Mouse (Mus musculus): ENCODE data around the gene Birc2. TPM values are rescaled to one million over a fixed set of nuclear protein-coding genes. Genes with fewer than 3 reads are reported as not detected.
A peak's percentile ranks its signal among the peaks of the same experiment; 100 is the strongest.

Birc2 gene
- polyA plus RNA-seq, 1 experiment from 2014 or later: 52.8 TPM

DNA sequence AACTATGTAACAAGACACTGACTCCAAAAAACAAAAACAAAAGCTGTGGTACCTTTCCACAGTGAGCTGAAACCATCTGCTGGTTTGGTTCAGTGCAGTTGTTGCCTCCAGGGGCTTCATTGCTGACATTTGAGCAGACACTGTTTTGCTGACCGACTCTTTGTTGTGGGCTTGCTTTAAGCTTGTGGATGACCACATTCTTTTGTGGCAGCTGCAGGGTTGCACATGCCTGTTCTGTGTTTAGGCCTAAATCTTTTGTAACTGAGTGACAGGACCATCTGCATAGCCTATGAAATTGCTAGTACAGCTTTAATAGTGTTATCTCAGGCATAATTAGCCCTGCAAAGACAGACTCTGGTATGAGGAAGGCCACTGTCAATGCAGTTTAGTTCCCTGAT is 52.2 kb downstream of the Birc2 start:
- H3K4me3 ChIP-seq (ENCODE audit: low read depth, low read length): no peak overlapping the region
- 52% methylated on average over 1 of the region's 1 CpGs for WGBS
- no peak overlapping the region for H3K9ac ChIP-seq (ENCODE audit: low read length)
- no peak overlapping the region for H3K4me2 ChIP-seq (ENCODE audit: low read length)
- no peaks in the 10 kb centered on the region for H3K9me3 ChIP-seq (replicated peaks; ENCODE audit: control insufficient read depth, low read length)
- no peaks in the 10 kb centered on the region; the same call in 1 of the 2 replicates for H3K4me1 ChIP-seq (ENCODE audit: control insufficient read depth, insufficient read depth, low read length)
- no peaks in the 10 kb centered on the region for H3K27me3 ChIP-seq (replicated peaks; ENCODE audit: control insufficient read depth, insufficient read depth, low read length)
- H3K36me3 ChIP-seq (ENCODE audit: control insufficient read depth, insufficient read depth, low read length): 0 out of 2 replicates have a peak, but pooled peaks cover 6% of the 10 kb centered on the region
- H3K27ac ChIP-seq (ENCODE audit: low read depth, low read length): peak overlapping the region; percentile 63; the same call in 1 of the 2 replicates
- DNase-seq (ENCODE audit: low spot score): peak; percentile 53
- peak; percentile 73 for ATAC-seq

GRCm38 (mm10) chr9:7783823-7784614 is 52.8 kb downstream of the Birc2 start:
- 83% methylated on average over 15 of the region's 15 CpGs for WGBS
- DNase-seq (ENCODE audit: low spot score) (peak; percentile 22), ATAC-seq (peak; percentile 57)
- Histone ChIP-seq H3K9me3 (replicated peaks; ENCODE audit: control insufficient read depth, low read length) (no peaks in the 10 kb centered on the region), H3K36me3 (ENCODE audit: control insufficient read depth, insufficient read depth, low read length) (0 out of 2 replicates have a peak, but pooled peaks cover 8% of the 10 kb centered on the region), H3K27ac (ENCODE audit: low read depth, low read length) (peak overlapping the region; percentile 63), H3K27me3 (replicated peaks; ENCODE audit: control insufficient read depth, insufficient read depth, low read length) (no peaks in the 10 kb centered on the region), H3K4me2 (ENCODE audit: low read length) (no peak overlapping the region), H3K4me3 (ENCODE audit: low read depth, low read length) (no peak overlapping the region), H3K9ac (ENCODE audit: low read length) (no peak overlapping the region), H3K4me1 (ENCODE audit: control insufficient read depth, insufficient read depth, low read length) (no peaks in the 10 kb centered on the region; the same call in 1 of the 2 replicates)

DNA sequence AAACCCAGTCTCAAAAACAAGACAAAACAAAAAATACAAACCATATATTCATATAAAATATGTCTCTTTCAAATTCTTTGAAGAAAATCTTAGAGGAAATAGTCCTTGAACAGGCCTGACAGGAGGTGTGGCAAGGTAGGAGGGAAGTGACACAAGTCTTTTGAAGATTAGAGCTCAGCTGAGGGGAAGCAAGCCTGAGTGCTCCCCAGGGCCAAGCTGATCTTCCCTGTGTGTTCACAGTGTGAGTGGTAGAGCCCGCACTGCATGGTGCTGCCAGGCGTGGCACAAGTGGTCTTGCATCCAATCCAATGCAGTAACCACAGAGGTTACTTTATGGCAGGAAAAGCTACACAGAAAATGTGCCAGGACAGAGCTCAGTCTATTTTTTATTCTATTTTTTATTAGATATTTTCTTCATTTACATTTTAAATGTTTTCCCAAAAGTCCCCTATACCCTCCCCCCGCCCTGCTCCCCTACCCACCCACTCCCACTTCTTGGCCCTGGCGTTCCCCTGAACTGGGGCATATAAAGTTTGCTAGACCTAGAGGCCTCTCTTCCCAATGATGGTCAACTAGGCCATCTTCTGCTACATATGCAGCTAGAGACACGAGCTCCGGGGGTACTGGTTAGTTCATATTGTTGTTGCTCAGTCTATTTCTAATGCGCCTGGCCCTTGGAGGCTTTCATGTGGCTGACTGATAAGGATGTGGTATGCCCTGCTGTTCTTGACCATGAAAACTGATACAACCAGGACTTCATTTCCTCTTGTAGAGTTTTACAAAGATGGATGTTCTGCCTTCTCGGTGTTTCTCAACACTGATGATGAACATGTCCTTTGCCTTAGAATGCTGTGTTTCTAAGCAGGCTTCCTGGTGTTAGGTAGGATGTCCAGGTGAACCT is 56.4 kb downstream of the Birc2 start:
- no peaks in the 10 kb centered on the region for H3K27me3 ChIP-seq (replicated peaks; ENCODE audit: control insufficient read depth, insufficient read depth, low read length)
- H3K36me3 ChIP-seq (ENCODE audit: control insufficient read depth, insufficient read depth, low read length): 0 out of 2 replicates have a peak, but pooled peaks cover 9% of the 10 kb centered on the region
- H3K9me3 ChIP-seq (replicated peaks; ENCODE audit: control insufficient read depth, low read length): no peaks in the 10 kb centered on the region
- ATAC-seq (no peak), DNase-seq (ENCODE audit: low spot score) (no peak)
- no peak overlapping the region for H3K4me2 ChIP-seq (ENCODE audit: low read length)
- no peaks in the 10 kb centered on the region; the same call in 1 of the 2 replicates for H3K4me1 ChIP-seq (ENCODE audit: control insufficient read depth, insufficient read depth, low read length)
- WGBS: 95% methylated on average over 8 of the region's 8 CpGs
- H3K9ac ChIP-seq (ENCODE audit: low read length): no peak overlapping the region
- no peak overlapping the region for H3K27ac ChIP-seq (ENCODE audit: low read depth, low read length)
- no peak overlapping the region for H3K4me3 ChIP-seq (ENCODE audit: low read depth, low read length)

GRCm38 (mm10) chr9:7779786-7780185 is 57.1 kb downstream of the Birc2 start:
- Histone ChIP-seq H3K4me1 (ENCODE audit: control insufficient read depth, insufficient read depth, low read length) (no peaks in the 10 kb centered on the region), H3K27ac (ENCODE audit: low read depth, low read length) (no peak overlapping the region), H3K9ac (ENCODE audit: low read length) (no peak overlapping the region), H3K4me3 (ENCODE audit: low read depth, low read length) (no peak overlapping the region), H3K4me2 (ENCODE audit: low read length) (no peak overlapping the region), H3K9me3 (replicated peaks; ENCODE audit: control insufficient read depth, low read length) (no peaks in the 10 kb centered on the region), H3K36me3 (ENCODE audit: control insufficient read depth, insufficient read depth, low read length) (0 out of 2 replicates have a peak, but pooled peaks cover 5% of the 10 kb centered on the region), H3K27me3 (replicated peaks; ENCODE audit: control insufficient read depth, insufficient read depth, low read length) (no peaks in the 10 kb centered on the region)
- DNase-seq (ENCODE audit: low spot score): no peak
- WGBS: 98% methylated on average over 4 of the region's 4 CpGs
- no peak for ATAC-seq

DNA sequence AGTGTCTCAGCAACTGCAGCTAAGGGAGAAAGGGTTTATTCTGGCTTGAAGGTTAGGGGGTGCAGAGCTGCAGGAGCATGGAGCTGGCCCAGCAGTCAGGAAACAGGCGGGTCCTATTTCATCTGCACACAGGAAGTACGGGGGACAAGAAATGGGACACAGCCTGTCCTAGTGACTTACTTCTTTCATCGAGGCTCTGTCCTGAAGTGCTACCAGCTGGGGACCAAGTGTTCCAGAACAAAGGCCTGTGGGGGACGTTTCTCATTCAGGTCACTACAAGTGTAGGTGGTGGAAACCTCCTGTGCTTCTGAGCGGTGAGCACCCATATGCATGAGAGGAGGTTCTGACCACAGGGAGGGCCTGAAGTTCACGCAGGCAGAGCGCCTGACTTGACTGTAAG is 58.1 kb downstream of the Birc2 start:
- Histone ChIP-seq H3K4me2 (ENCODE audit: low read length) (no peak overlapping the region), H3K9me3 (replicated peaks; ENCODE audit: control insufficient read depth, low read length) (no peaks in the 10 kb centered on the region), H3K27me3 (replicated peaks; ENCODE audit: control insufficient read depth, insufficient read depth, low read length) (no peaks in the 10 kb centered on the region), H3K9ac (ENCODE audit: low read length) (no peak overlapping the region), H3K4me1 (ENCODE audit: control insufficient read depth, insufficient read depth, low read length) (no peaks in the 10 kb centered on the region), H3K27ac (ENCODE audit: low read depth, low read length) (no peak overlapping the region), H3K4me3 (ENCODE audit: low read depth, low read length) (no peak overlapping the region), H3K36me3 (ENCODE audit: control insufficient read depth, insufficient read depth, low read length) (0 out of 2 replicates have a peak, but pooled peaks cover 5% of the 10 kb centered on the region)
- WGBS: 87% methylated on average over 7 of the region's 7 CpGs
- ATAC-seq: no peak
- DNase-seq (ENCODE audit: low spot score): no peak

DNA sequence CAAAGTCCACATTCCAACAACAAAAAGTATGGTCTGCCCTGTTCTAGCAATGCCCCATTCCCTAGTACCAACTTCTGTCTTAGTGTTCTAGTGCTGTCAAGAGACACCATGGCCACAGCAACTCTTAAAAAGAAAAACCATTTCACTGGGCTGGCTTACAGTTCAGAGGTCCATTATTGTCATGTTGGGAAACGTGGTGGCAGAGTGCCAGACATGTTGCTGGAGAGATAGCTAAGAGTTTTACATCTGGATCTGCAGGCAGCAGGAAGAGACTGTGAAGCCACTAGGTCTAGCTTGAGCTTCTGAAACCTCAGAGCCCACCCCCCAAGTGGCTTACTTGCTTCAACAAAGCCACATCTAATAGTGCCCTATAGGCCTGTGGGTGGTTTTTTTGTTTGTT is 59.2 kb downstream of the Birc2 start:
- 76% methylated on average over 1 of the region's 1 CpGs for WGBS
- H3K9me3 ChIP-seq (replicated peaks; ENCODE audit: control insufficient read depth, low read length): no peaks in the 10 kb centered on the region

GRCm38 (mm10) chr9:7776940-7777339 is 59.9 kb downstream of the Birc2 start:
- H3K4me1 ChIP-seq (ENCODE audit: control insufficient read depth, insufficient read depth, low read length): no peaks in the 10 kb centered on the region
- H3K27ac ChIP-seq (ENCODE audit: low read depth, low read length): no peak overlapping the region
- H3K4me2 ChIP-seq (ENCODE audit: low read length): no peak overlapping the region
- 100% methylated on average over 1 of the region's 1 CpGs for WGBS
- H3K27me3 ChIP-seq (replicated peaks; ENCODE audit: control insufficient read depth, insufficient read depth, low read length): no peaks in the 10 kb centered on the region
- H3K9me3 ChIP-seq (replicated peaks; ENCODE audit: control insufficient read depth, low read length): no peaks in the 10 kb centered on the region
- H3K4me3 ChIP-seq (ENCODE audit: low read depth, low read length): no peak overlapping the region
- ATAC-seq (no peak), DNase-seq (ENCODE audit: low spot score) (no peak)
- 0 out of 2 replicates have a peak, but pooled peaks cover 5% of the 10 kb centered on the region for H3K36me3 ChIP-seq (ENCODE audit: control insufficient read depth, insufficient read depth, low read length)
- no peak overlapping the region for H3K9ac ChIP-seq (ENCODE audit: low read length)

More for the DNA sequence above, 59.2 kb downstream of the Birc2 start:
- H3K27ac ChIP-seq (ENCODE audit: low read depth, low read length): no peak overlapping the region
- no peak overlapping the region for H3K4me2 ChIP-seq (ENCODE audit: low read length)
- DNase-seq (ENCODE audit: low spot score) (no peak), ATAC-seq (no peak)
- H3K9ac ChIP-seq (ENCODE audit: low read length): no peak overlapping the region
- H3K4me1 ChIP-seq (ENCODE audit: control insufficient read depth, insufficient read depth, low read length): no peaks in the 10 kb centered on the region
- H3K36me3 ChIP-seq (ENCODE audit: control insufficient read depth, insufficient read depth, low read length): 0 out of 2 replicates have a peak, but pooled peaks cover 5% of the 10 kb centered on the region
- H3K27me3 ChIP-seq (replicated peaks; ENCODE audit: control insufficient read depth, insufficient read depth, low read length): no peaks in the 10 kb centered on the region
- no peak overlapping the region for H3K4me3 ChIP-seq (ENCODE audit: low read depth, low read length)

GRCm38 (mm10) chr9:7775986-7776385 is 60.9 kb downstream of the Birc2 start:
- Histone ChIP-seq H3K4me3 (ENCODE audit: low read depth, low read length) (no peak overlapping the region), H3K27ac (ENCODE audit: low read depth, low read length) (no peak overlapping the region), H3K27me3 (replicated peaks; ENCODE audit: control insufficient read depth, insufficient read depth, low read length) (no peaks in the 10 kb centered on the region), H3K9ac (ENCODE audit: low read length) (no peak overlapping the region), H3K4me2 (ENCODE audit: low read length) (no peak overlapping the region), H3K9me3 (replicated peaks; ENCODE audit: control insufficient read depth, low read length) (no peaks in the 10 kb centered on the region), H3K36me3 (ENCODE audit: control insufficient read depth, insufficient read depth, low read length) (0 out of 2 replicates have a peak, but pooled peaks cover 5% of the 10 kb centered on the region), H3K4me1 (ENCODE audit: control insufficient read depth, insufficient read depth, low read length) (no peaks in the 10 kb centered on the region)
- DNase-seq (ENCODE audit: low spot score): no peak
- no peak for ATAC-seq
- WGBS: 86% methylated on average over 3 of the region's 3 CpGs
